Mouse (Mus musculus) B cell, adult 2 months (primary cell): ENCODE measurements around the gene Gm28230.
A peak's percentile ranks its signal among the peaks of the same experiment; 100 is the strongest.

Source experiments
- DNase-seq, 2 experiments: peaks; one replicate each; pipeline ENCODE4 v3.0.0; 2022

Gm28230 gene

DNA sequence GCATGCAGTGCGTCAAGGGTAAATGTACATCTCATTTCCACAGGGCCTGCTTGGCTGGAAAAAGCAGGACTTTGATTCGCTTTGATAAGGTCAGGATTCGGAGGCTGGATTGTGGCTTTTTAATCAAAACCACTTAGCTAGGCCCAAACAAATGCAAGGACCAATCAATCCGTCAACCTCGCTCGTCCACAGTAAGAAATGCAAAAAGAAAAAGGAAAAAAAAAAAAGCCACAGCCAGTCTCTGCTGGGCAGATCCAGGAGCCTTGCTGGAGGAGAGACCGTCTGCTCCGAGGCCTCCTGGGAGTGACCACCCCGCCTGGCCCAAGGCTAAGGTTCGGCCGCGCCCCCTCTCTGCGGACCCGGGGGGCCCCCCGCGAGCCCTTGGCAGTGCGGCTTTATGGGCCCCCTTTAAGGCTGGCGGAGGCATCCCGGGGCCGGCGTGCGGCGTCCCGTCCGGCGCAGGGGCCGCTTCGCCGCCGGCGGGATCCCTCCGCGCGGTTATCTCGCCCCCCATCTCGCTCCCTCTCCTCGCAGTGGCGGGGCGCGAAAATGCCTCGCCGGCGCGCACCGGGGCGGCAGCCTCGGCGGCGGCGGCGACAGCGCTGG lies 22.0 kb upstream of the Gm28230 start, which contains the start of gene Hoxd8:
Hoxd8 (plus strand) TSS at position 223 of the 606 bp plus-strand sequence.
- DNase-seq, result no peak

DNA sequence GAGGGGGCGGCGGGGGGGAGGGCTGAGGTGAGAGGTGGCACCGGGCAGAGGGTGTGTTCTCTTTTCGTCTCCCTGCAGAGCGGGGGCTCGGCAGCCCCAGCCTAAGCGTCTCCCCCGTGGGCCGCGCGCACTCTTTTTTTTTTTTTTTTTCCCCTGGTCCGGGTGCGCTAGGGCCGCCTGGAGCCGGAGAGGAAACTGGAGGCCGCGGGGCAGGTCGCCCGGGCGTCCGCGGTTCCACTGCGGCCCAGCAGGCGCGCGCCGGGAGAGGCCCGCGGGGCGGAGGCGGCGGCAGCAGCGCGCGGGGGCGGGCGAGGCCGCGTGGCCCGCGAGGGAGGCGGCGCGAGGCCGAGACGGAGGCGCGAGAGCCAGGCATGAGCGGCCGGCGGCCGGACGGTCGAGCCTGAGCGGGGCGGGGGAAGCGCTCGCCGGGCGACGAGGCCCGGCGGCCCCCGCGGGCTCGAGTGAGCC lies 21.5 kb upstream of the Gm28230 start:
- DNase-seq, result peak in 1 of 2 experiments; percentile 18

DNA sequence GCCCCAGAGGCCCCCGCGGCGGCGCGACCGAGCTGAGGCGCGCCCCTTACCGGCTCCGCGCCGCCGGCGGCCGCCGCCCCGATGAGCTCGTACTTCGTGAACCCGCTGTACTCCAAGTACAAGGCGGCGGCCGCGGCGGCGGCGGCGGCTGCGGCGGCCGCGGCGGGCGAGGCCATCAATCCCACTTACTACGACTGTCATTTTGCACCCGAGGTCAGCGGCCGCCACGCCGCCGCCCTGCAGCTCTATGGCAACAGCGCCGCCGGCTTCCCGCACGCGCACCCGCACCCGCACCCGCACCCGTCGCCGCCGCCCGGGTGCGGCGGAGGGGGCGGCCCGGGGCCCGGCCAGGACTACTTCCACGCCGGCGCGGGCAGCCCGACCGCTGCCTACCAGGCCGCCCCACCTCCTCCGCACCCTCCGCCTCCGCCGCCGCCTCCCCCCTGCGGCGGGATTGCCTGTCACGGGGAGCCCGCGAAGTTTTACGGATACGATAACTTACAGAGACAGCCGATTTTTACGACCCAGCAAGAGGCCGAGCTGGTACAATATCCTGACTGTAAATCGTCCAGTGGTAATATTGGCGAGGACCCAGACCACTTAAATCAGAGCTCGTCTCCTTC lies 20.9 kb upstream of the Gm28230 start:
- DNase-seq, result peak in 1 of 2 experiments; percentile 31

DNA sequence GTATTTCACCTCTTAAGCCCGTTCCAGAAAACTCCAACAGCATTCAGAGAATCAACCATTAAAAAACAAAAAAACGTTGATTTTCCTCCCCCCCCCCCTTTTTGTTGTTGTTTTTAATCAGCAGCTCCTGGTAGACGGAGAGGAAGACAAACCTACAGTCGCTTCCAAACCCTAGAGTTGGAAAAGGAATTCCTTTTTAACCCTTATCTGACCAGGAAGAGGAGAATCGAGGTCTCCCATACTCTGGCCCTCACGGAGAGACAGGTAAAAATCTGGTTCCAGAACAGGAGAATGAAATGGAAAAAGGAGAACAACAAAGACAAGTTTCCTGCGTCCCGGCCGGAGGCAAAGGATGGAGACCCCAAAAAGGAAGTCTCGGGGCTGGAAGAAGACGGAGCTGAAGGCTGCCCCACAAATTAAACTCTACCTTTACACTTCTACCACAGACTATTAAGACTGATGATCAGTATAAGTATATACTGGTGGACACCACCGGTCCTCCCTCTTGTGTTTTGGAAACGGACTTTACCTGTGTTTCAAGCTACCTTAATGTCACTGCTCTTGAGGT lies 20.1 kb upstream of the Gm28230 start:
- DNase-seq, result no peak

DNA sequence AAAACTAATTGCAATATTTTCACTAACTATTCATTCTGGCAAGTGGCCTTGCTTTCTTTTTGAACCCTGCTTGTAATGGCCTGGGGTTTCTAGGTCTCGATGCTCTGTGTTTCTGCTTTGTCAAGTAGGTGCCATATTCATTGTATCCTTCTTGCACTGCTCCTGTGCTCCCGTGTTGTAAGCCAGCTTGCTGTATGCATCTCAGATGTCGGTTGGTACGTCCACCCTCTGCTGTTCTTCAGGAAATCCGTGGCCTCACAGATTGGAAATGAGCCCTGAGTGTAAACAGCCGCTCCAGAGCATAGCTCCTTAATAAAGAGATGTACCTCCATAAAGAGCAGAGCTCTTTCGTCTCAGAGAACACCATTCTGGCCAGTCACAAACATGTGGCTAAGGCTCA lies 18.9 kb upstream of the Gm28230 start:
- no peak for DNase-seq

DNA sequence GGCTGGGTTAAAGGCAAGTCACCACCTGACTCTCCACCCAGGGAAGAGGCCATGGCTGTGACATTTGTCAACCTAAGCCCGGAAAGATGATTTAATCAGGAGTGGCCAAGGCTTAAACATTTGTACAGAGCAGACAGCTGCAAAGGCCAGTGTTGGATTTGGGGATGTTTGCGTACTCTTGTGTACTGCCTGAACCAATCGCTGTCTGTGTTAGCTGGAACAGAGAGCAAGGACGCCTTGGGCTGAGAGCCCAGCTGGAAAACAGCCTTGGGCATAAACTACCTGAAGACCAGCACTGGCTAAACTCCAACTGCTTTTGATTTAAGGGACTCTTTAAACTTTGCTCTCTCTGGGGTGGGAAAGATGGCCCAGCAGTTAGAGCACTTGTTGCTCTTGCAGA lies 17.9 kb upstream of the Gm28230 start:
- no peak for DNase-seq

DNA sequence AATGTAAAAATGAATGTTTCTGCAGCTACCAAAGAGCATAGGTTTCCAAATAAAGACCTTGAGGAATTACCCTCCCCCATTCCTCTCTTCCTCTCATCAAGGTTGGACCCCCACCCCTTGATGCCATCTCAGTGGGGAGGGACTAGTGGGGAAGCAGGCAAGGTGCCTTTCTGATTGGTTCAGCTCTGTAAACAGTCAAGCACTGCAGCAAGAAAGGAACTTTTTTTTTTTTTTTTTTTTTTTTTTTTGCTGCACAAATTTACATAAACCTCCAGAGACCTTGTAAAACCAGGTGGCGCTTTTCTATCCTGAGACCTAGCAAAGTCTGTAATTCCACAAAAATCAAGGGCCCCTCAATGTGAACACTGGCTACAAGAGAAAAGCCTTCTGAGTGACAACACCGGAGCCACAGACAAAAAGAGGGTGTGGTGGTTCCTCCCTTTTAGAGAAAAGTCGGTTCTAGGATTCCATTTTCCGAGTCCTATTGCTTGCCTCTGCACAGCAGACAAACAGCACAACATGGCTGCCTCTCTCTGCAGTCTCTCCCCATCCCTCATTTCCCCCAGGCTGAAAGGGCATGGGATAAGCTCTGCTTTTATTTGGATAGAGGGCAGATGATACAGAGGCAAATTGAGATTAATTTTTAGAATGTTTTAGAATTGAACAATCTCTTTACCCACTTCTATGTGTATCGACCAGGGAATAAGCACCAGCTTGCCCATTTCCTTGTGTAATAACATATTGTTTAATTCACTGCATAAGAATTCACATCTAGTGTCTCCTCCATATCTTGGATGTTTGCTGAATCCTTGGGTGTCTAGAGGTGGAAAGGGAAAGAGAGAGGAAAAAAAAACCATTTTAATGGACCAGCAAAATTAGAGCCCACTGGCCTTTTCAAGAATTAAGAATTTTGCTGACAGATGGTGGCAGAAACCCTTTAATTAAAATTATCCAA lies 16.8 kb upstream of the Gm28230 start:
- no peak for DNase-seq

DNA sequence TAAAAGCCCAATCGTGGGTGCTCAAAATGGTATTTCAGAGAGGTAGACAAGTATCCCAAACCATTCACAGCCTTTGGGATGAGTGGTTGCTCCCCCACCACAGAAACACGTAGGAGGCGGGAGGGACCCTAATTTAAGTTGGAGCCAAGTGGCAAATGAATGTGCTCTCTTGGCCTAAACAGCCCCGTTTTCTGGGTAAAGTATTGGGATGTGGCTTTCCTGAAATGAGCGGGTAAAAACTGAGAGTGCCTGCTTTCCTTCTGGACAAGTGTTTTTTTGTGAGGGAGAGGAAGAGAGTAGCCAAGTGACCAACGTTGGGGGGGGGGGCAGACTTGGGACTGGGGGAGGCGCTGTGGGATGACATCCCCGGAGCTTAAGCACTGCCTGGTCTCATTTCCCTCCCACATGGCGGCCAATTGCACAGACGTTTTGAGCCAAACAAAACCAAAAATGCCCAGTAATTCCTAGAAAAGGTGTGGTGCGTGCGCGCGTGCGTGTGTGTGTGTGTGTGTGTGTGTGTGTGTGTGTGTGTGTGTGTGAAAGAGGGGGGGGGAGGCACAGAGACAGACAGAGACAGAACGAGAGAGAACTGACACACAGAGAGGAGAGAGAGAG lies 15.5 kb upstream of the Gm28230 start:
- DNase-seq, result no peak

DNA sequence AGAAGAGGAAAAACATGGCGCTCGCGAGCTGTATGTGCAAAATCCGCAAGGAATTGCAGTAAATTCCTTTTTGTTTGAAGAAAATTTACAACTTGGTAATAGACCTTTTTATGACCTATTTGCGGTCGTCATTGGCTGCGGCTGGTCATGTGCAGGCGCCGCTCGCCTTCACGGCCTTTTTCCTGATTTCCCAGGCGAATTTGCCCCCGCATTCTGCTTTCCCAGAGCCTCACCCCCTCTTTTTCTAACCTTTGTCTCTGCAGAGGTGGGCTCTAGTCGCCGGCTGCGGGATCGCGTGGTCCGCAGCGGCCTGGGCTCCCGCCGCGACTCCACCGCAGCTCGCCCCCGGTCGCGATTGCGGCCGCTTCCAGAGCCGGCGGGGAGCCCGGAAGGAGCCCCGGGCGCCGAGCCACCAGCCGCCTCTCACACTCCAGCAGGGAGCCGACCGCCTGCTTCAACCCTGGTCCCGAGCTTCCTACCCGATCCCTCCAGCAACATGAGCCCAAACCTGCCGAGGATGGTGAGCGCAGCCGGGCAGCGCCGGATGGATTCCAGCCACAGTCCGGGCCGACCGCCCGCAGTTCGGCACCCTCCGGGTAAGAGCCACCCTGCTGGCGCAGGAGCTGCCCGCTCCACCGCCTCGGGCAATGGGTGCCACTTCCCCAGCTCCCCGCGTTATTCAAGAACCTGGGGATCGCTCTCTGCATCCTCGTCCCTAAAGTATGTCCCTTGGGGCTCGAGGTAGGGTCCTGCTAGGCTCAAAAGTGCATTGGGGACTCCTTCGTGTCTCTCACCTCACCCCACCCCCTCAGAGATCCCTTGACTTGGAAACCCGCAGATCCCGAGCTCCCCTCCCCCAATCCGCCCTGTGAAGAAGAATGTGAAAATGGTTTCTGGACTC lies 14.6 kb upstream of the Gm28230 start, which contains the start of the genes Hoxd3 and Hoxd4:
Hoxd3 (plus strand) TSS at position 207 of the 901 bp plus-strand sequence.
Hoxd4 (plus strand) TSS at position 209 of the 901 bp plus-strand sequence.
- DNase-seq, result no peak

DNA sequence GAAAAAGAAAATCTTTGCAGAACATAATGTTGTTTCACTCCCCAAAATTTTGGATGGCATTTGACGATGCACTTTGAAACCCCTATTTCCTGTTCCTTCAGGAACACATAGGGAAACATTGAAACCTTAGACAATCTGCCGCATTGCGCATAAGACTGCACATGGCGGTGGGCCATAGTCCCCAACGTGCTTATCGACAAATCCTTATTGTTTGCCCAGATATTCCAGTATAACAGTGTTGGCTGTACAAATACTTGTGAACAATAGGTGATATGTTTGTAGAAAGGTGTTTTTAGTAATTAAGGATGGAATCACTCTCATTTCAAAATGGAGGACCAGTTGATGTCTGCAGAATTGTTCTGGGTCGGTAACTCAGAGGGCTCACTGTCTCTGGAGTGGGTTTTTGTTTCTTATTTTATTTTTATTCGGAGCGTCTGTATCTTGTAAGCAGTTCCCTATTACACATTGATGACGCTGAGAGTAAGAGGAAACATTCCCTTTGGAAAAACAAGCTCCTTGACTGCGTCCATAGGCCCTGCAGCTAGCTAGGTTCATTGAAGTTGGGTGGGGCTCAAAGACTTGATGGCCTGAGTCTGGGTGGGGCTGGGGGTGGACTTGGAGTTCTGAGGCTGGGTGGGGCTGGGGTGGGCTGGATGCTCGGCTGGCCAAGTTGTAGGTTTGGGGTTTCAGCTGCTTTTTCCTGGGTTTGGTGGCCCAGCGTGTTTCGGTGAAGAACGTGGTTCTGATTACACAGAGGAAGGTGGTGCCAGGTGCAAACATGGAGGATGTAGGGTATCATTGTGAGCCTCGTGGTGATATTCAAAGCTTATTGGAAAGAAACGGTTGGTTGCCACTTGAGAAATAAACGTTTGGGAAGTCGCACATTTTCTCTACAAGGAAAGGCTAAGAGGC lies 13.0 kb upstream of the Gm28230 start:
- no peak for DNase-seq

DNA sequence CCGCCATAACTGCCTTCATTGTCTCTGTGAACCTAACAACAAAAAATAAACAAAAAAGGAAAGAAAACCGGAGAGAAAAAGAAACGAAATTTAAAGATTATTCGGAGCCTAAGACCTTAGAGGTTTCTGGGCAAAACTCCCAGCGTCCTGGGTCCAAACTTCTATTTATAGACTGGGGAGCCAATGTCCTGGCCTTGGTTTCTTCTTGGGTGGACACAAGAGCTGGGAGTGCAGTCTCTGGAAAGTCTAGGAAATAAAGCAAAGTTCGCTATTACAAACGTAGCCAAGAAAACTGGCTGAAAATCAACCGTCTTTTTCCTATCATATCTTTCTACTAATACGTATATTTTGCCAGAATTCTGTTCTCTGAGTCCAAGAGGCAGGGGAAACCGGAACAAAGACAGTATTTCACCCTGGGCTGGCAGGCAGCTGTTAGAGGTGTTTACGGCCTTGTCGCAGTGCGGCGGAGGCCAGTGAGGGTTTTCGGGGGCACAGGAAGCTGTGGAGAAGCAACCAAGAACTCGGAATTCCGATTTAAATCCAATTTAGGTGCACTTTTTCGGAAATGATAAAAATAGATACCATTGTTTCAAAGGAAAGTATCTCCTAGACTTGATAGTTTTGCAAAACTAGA lies 12.3 kb upstream of the Gm28230 start:
- DNase-seq, result no peak

DNA sequence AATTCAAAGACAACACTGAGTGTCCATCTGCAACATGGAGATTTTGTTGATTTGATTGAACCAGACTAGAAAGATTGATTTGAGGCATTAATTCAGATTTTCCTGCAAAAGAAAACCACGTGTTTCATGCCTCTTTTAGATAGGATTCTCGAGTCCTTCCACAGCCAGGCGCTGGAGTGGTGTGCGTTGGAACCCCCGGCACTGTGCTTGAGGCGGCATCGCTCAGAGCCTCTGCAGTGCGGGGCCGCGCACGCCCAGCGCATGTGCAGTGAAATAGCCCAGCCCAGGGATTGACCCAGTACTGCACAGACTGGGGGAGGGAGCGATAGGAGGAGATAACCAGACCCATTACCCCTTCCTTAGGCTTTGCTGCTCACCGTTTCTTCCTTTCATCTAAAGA lies 11.6 kb upstream of the Gm28230 start:
- DNase-seq, result no peak

DNA sequence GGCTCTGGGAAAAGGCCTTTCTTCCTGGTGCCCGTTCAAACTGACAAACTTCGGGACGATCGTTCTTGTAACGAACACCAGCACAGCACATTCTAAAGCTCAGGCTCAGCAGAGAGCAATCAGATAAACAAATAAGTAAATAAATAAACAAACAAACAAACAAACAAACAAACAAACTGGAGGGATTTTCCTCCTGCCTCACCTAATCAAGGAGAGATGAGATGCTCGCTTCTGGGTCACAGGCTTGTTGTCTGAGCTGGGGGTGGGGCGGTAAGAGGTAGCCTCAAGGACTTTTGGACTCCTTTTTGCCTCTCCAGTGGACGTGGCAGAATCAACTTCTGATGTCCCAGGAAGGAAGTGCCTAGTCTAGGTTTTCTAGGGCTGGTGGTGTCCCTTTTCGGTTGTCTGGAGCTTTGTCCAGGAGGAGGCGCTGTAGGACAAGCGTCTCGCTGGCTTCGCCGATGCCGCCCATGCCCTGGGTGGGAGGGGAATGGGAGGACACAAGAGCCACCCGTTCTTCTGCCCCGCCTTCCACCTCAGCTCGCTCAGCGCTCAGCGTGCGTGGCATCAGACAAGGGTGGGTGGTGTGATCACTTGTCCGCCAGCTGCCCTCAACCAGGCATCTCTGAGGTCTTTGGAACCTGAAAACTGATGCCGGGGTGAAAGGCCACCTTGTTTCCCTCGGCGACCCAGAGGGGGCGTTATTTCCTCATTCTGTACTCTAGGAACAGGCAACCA lies 10.9 kb upstream of the Gm28230 start:
- DNase-seq, result peak; percentile 72

DNA sequence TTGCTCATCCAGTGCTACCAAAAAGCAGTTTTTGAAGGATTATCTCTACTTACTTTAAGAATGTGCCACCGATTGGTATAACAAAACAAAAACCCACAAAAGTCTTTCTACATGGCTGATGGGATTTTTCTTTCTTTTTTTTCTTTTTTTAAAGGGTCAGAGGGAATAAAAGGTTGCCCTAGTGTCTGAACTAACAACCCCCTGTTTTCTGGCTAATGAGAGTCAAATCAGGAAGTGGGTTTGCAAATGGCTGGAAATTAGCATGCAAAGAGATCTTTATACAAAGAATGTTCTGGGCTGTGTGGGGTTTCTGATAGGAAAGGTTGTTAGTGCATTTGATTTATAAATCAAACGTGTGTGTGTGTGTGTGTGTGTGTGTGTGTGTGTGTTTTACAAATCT lies 6.1 kb upstream of the Gm28230 start:
- DNase-seq, result no peak

DNA sequence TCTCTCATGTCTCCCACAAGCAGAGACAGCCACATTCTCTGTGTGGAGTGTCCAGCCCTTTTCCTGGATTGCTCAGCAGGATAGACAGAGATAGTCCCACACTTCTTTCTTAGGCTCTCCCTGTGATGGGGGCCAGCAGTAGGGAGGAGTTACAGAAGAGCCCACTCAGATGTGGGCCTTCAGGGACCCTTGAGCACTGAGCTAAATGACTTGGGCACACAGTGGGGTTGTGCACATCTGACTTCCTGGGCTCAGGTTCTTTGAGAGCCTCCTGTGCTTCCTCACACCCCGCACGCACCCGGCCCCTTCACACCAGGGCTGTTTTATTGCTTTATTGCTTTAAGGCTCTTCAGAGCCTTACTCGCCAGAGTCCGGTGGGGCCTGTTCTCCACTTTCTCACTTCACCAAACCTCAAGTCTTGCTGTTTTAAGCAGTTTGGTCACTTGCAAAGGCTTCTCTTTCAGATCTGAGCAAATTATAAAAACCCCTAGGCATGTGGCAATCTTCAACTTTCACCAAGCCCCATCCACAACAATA lies 5.5 kb upstream of the Gm28230 start:
- no peak for DNase-seq

DNA sequence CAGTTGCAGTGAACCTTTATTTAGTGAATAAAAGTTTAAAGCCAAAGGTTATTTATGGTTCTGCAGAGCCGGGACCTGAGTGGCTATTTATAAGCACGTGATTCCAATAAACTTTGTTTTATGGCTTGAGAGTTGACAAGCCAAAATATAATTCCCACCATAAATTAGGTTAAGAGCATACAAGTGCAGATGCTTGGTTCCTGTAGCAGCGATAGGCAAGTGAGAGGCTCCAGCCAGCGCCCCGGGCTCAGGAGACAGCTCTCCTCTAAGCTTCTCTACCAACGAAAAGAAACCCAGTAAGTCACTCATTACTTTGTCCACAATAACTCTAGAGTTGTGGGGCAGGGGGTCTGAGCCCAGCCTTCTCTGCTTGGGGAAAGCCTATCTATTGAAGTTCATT lies 4.6 kb upstream of the Gm28230 start:
- DNase-seq, result no peak

DNA sequence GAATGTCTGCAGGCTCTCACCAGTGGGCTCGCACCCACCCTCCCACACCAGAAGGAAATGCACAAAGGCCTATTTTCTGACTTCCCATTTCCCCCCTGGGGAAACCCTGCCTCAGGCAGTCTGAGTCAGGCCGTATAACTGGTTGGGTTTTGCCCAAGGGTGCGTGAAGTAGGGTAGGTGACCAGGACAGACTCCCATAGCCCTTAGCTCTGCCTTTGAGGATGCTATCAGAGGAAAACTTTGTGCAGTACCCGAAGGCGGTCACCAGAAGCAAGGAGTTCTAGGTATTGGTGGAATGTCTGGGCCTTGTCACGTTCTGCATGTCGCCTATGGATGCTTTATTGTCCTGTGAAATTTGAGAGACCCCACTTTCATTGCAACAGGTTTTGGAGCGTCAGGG lies 3.6 kb upstream of the Gm28230 start:
- no peak for DNase-seq

DNA sequence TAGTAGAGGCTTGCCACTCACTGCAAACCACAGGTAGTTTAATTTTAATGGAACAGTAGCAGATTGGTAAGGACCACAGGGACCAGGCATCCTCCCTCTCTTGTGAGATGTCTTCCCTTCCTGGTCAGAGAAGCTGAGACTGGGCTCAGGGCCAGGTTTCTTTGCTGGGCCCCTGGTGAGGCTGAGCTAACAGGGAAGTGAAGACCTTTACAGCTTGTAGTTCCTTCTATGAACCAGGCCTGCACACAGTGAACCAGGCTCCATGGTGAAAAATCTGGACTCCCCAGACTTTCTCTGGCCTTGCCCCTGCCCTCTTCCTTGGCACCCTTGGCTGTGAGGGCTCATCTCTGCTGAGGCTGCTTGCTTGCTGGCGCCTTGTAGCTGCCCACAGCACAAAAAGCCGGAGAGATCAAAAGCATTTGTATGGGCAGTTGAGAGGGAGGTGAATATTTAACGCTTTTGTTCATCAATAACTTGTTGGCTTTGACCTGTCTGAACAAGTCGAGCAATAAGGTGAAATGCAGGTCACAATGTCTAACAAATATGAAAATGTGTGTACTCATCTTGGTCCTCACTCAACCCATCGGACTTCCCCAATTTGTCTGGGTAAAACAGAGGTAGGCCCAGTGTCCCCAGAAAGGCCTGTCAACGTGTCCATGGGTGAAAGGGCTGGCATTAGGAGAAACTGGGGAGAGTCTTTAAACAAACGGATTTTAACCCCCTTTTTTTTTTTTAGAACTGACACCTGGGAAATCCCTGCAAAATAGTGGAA lies 2.1 kb upstream of the Gm28230 start:
- no peak for DNase-seq
